Mouse (Mus musculus) ES-E14 (cell line): ENCODE measurements around the gene Gm11114.

Experiments used
- CHD2 ChIP-seq: IDR thresholded peaks from 2 replicates; pipeline ENCODE4 v1.6.1; 2014; ENCODE audit warnings: mild to moderate bottlenecking, low read depth, low read length, inconsistent platforms
- HCFC1 ChIP-seq: IDR thresholded peaks from 2 replicates; pipeline ENCODE4 v1.6.1; 2012; ENCODE audit warnings: low read length, inconsistent platforms, borderline replicate concordance; ENCODE audit not compliant: insufficient read depth
- MAFK ChIP-seq: IDR thresholded peaks from 2 replicates; pipeline ENCODE4 v1.6.1; 2014; ENCODE audit warnings: mild to moderate bottlenecking, low read depth, low read length, inconsistent platforms; ENCODE audit not compliant: insufficient read depth
- ZC3H11A ChIP-seq: IDR thresholded peaks from 2 replicates; pipeline ENCODE4 v1.6.1; 2012; ENCODE audit warnings: low read depth, mild to moderate bottlenecking, inconsistent platforms, low read length, borderline replicate concordance
- ZNF384 ChIP-seq: IDR thresholded peaks from 2 replicates; pipeline ENCODE4 v1.6.1; 2012; ENCODE audit warnings: low read depth, low read length, inconsistent platforms

DNA sequence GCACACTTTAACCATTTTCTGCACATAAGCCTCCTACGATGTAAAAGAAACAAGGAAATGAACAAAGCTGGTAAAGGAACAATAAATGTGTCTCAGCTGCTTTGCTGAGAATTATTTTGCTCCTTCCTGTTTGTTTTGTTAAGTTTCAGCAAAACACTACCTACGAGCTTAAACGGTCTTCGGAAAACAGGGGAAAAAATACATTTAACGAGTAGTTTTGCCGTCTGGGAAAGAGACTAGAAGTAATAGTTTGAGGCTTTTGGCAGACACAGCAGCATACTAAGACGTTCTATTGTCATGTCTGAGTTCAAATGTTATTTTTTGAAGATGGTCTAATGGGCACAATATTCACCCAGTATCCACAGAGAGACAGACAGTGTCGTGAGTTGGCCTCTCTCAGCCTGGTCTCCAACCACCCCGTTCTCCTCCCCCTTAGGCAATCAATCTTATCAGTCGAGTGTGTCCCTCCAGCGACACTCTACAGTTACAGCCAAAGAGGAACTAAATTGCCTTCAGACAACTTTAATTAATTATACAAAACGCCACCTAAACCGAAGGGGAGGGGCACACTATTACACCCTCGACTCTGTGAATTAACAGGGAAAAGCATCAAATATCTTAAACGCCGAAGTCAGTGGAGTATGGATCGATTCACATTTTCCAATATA is 12.8 kb downstream of the Gm11114 start:
- no peak for TF ChIP-seq CHD2
- no peak for TF ChIP-seq MAFK
- no peak for TF ChIP-seq ZNF384
- TF ChIP-seq ZC3H11A = no peak
- TF ChIP-seq HCFC1 = no peak
